Mouse (Mus musculus): ENCODE measurements around the gene Plod2.

DNA sequence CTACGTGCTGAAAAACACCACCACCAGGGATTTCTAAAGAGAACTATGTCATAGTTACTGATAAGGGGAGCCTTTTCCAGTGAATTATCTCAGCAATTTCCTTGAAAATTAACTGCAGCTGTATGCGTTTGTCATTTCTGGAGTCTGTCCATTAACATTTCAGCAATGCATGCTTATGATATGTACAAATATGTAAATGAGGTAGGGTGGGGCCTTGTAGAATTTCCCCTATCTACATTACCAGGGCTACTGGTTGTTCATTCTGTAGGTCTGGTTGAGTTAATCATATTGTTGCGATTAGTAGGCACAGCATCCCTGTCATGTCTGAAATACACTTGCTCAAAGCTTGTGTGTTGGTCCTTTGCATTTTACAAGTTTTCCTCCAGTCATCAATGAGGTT is 92.8 kb downstream of the Plod2 start:
- TF ChIP-seq CTCF (IDR thresholded peaks at IDR 0.05; ENCODE audit: extremely low read depth, insufficient read depth, insufficient read length, insufficient replicate concordance): no peak
- no peak for TF ChIP-seq POLR2A (IDR thresholded peaks at IDR 0.05; ENCODE audit: low read depth, low read length)
